Mouse (Mus musculus): ENCODE data around the gene Aen. TPM values are rescaled to one million over a fixed set of nuclear protein-coding genes. Genes with fewer than 3 reads are reported as not detected.
A peak's percentile ranks its signal among the peaks of the same experiment; 100 is the strongest.

Aen gene
- polyA plus RNA-seq, 1 experiment from 2014 or later, result 48.9 TPM

- H3K4me3 ChIP-seq (ENCODE audit: low read depth, low read length), result no peak overlapping the region
- H3K36me3 ChIP-seq (ENCODE audit: control insufficient read depth, insufficient read depth, low read length), result no peaks in the 10 kb centered on the region
- H3K4me2 ChIP-seq, result no peak overlapping the region
- no peak overlapping the region for H3K27ac ChIP-seq (ENCODE audit: low read depth, low read length)
- no peaks in the 10 kb centered on the region for H3K9me3 ChIP-seq (ENCODE audit: control insufficient read depth, low read length)
- no peaks in the 10 kb centered on the region for H3K27me3 ChIP-seq (ENCODE audit: control insufficient read depth, insufficient read depth, low read length)
- no peak for DNase-seq (ENCODE audit: low spot score, missing footprints)
- ATAC-seq (ENCODE audit: low FRiP score), result no peak
- no peaks in the 10 kb centered on the region for H3K4me1 ChIP-seq (ENCODE audit: control insufficient read depth, insufficient read depth, low read length)
- no peak overlapping the region for H3K9ac ChIP-seq (ENCODE audit: low read length)
- 72% methylated on average over 7 of the region's 7 CpGs for WGBS
Observed at GRCm38 (mm10) chr7:78922506-78922905, 26.9 kb downstream of the Aen start.

GRCm38 (mm10) chr7:78924300-78924699 lies 28.6 kb downstream of the Aen start:
- peak; percentile 30; the same call in 1 of the 2 replicates for ATAC-seq (ENCODE audit: low FRiP score)
- no peaks in the 10 kb centered on the region for H3K27me3 ChIP-seq (ENCODE audit: control insufficient read depth, insufficient read depth, low read length)

GRCm38 (mm10) chr7:78924796-78925195 lies 29.1 kb downstream of the Aen start:
- no peaks in the 10 kb centered on the region for H3K36me3 ChIP-seq (ENCODE audit: control insufficient read depth, insufficient read depth, low read length)
- no peak overlapping the region for H3K9ac ChIP-seq (ENCODE audit: low read length)
- H3K4me1 ChIP-seq (ENCODE audit: control insufficient read depth, insufficient read depth, low read length), result no peaks in the 10 kb centered on the region
- 60% methylated on average over 7 of the region's 7 CpGs for WGBS
- no peak overlapping the region for H3K27ac ChIP-seq (ENCODE audit: low read depth, low read length)
- H3K4me3 ChIP-seq (ENCODE audit: low read depth, low read length), result no peak overlapping the region
- no peaks in the 10 kb centered on the region for H3K27me3 ChIP-seq (ENCODE audit: control insufficient read depth, insufficient read depth, low read length)
- no peaks in the 10 kb centered on the region for H3K9me3 ChIP-seq (ENCODE audit: control insufficient read depth, low read length)
- DNase-seq (ENCODE audit: low spot score, missing footprints) (no peak), ATAC-seq (ENCODE audit: low FRiP score) (no peak)
- no peak overlapping the region for H3K4me2 ChIP-seq

More at GRCm38 (mm10) chr7:78924300-78924699, 28.6 kb downstream of the Aen start:
- Histone ChIP-seq H3K4me3 (ENCODE audit: low read depth, low read length) (no peak overlapping the region), H3K4me1 (ENCODE audit: control insufficient read depth, insufficient read depth, low read length) (no peaks in the 10 kb centered on the region), H3K4me2 (no peak overlapping the region), H3K27ac (ENCODE audit: low read depth, low read length) (no peak overlapping the region), H3K9ac (ENCODE audit: low read length) (no peak overlapping the region), H3K36me3 (ENCODE audit: control insufficient read depth, insufficient read depth, low read length) (no peaks in the 10 kb centered on the region), H3K9me3 (ENCODE audit: control insufficient read depth, low read length) (no peaks in the 10 kb centered on the region)
- 11% methylated on average over 6 of the region's 6 CpGs for WGBS
- peak; percentile 97 for DNase-seq (ENCODE audit: low spot score, missing footprints)

- Histone ChIP-seq H3K9me3 (ENCODE audit: control insufficient read depth, low read length) (no peaks in the 10 kb centered on the region), H3K36me3 (ENCODE audit: control insufficient read depth, insufficient read depth, low read length) (no peaks in the 10 kb centered on the region), H3K4me1 (ENCODE audit: control insufficient read depth, insufficient read depth, low read length) (no peaks in the 10 kb centered on the region), H3K27ac (ENCODE audit: low read depth, low read length) (no peak overlapping the region), H3K4me3 (ENCODE audit: low read depth, low read length) (no peak overlapping the region), H3K27me3 (ENCODE audit: control insufficient read depth, insufficient read depth, low read length) (no peaks in the 10 kb centered on the region), H3K4me2 (no peak overlapping the region), H3K9ac (ENCODE audit: low read length) (no peak overlapping the region)
- ATAC-seq (ENCODE audit: low FRiP score), result no peak
- 80% methylated on average over 7 of the region's 7 CpGs for WGBS
- no peak for DNase-seq (ENCODE audit: low spot score, missing footprints)
Observed at GRCm38 (mm10) chr7:78925680-78926079, 30.0 kb downstream of the Aen start.

GRCm38 (mm10) chr7:78926156-78926555 lies 30.5 kb downstream of the Aen start:
- Histone ChIP-seq H3K27ac (ENCODE audit: low read depth, low read length) (no peak overlapping the region), H3K27me3 (ENCODE audit: control insufficient read depth, insufficient read depth, low read length) (no peaks in the 10 kb centered on the region), H3K4me1 (ENCODE audit: control insufficient read depth, insufficient read depth, low read length) (no peaks in the 10 kb centered on the region), H3K4me2 (no peak overlapping the region), H3K9me3 (ENCODE audit: control insufficient read depth, low read length) (no peaks in the 10 kb centered on the region), H3K36me3 (ENCODE audit: control insufficient read depth, insufficient read depth, low read length) (no peaks in the 10 kb centered on the region), H3K9ac (ENCODE audit: low read length) (no peak overlapping the region), H3K4me3 (ENCODE audit: low read depth, low read length) (no peak overlapping the region)
- ATAC-seq (ENCODE audit: low FRiP score) (no peak), DNase-seq (ENCODE audit: low spot score, missing footprints) (no peak)
- 78% methylated on average over 9 of the region's 9 CpGs for WGBS

GRCm38 (mm10) chr7:78927266-78927665 lies 31.6 kb downstream of the Aen start:
- Histone ChIP-seq H3K27me3 (ENCODE audit: control insufficient read depth, insufficient read depth, low read length) (no peaks in the 10 kb centered on the region), H3K27ac (ENCODE audit: low read depth, low read length) (no peak overlapping the region), H3K4me2 (no peak overlapping the region), H3K9ac (ENCODE audit: low read length) (no peak overlapping the region), H3K4me3 (ENCODE audit: low read depth, low read length) (no peak overlapping the region), H3K36me3 (ENCODE audit: control insufficient read depth, insufficient read depth, low read length) (no peaks in the 10 kb centered on the region), H3K4me1 (ENCODE audit: control insufficient read depth, insufficient read depth, low read length) (no peaks in the 10 kb centered on the region), H3K9me3 (ENCODE audit: control insufficient read depth, low read length) (no peaks in the 10 kb centered on the region)
- DNase-seq (ENCODE audit: low spot score, missing footprints), result no peak
- ATAC-seq (ENCODE audit: low FRiP score), result no peak
- WGBS, result 81% methylated on average over 3 of the region's 3 CpGs

GRCm38 (mm10) chr7:78938957-78939602 lies 43.4 kb downstream of the Aen start:
- H3K27ac ChIP-seq (ENCODE audit: low read depth, low read length), result no peak overlapping the region
- DNase-seq (ENCODE audit: low spot score, missing footprints) (no peak), ATAC-seq (ENCODE audit: low FRiP score) (no peak)
- 65% methylated on average over 19 of the region's 19 CpGs for WGBS
- no peaks in the 10 kb centered on the region for H3K27me3 ChIP-seq (ENCODE audit: control insufficient read depth, insufficient read depth, low read length)
- no peak overlapping the region for H3K4me3 ChIP-seq (ENCODE audit: low read depth, low read length)
- no peaks in the 10 kb centered on the region for H3K4me1 ChIP-seq (ENCODE audit: control insufficient read depth, insufficient read depth, low read length)
- no peaks in the 10 kb centered on the region for H3K36me3 ChIP-seq (ENCODE audit: control insufficient read depth, insufficient read depth, low read length)
- no peaks in the 10 kb centered on the region for H3K9me3 ChIP-seq (ENCODE audit: control insufficient read depth, low read length)
- H3K9ac ChIP-seq (ENCODE audit: low read length), result no peak overlapping the region
- no peak overlapping the region for H3K4me2 ChIP-seq

- DNase-seq (ENCODE audit: low spot score, missing footprints), result no peak
- Histone ChIP-seq H3K9ac (ENCODE audit: low read length) (no peak overlapping the region), H3K27ac (ENCODE audit: low read depth, low read length) (no peak overlapping the region), H3K4me2 (no peak overlapping the region), H3K4me1 (ENCODE audit: control insufficient read depth, insufficient read depth, low read length) (no peaks in the 10 kb centered on the region), H3K36me3 (ENCODE audit: control insufficient read depth, insufficient read depth, low read length) (no peaks in the 10 kb centered on the region), H3K4me3 (ENCODE audit: low read depth, low read length) (no peak overlapping the region), H3K27me3 (ENCODE audit: control insufficient read depth, insufficient read depth, low read length) (no peaks in the 10 kb centered on the region), H3K9me3 (ENCODE audit: control insufficient read depth, low read length) (no peaks in the 10 kb centered on the region)
- 82% methylated on average over 3 of the region's 3 CpGs for WGBS
- no peak for ATAC-seq (ENCODE audit: low FRiP score)
Observed at GRCm38 (mm10) chr7:78940971-78941370, 45.3 kb downstream of the Aen start.

GRCm38 (mm10) chr7:78942544-78942943 lies 46.9 kb downstream of the Aen start:
- DNase-seq (ENCODE audit: low spot score, missing footprints) (no peak), ATAC-seq (ENCODE audit: low FRiP score) (no peak)
- H3K9me3 ChIP-seq (ENCODE audit: control insufficient read depth, low read length), result no peaks in the 10 kb centered on the region
- H3K4me1 ChIP-seq (ENCODE audit: control insufficient read depth, insufficient read depth, low read length), result no peaks in the 10 kb centered on the region
- no peaks in the 10 kb centered on the region for H3K27me3 ChIP-seq (ENCODE audit: control insufficient read depth, insufficient read depth, low read length)
- H3K27ac ChIP-seq (ENCODE audit: low read depth, low read length), result no peak overlapping the region
- no peak overlapping the region for H3K9ac ChIP-seq (ENCODE audit: low read length)
- WGBS, result 91% methylated on average over 2 of the region's 2 CpGs
- no peak overlapping the region for H3K4me2 ChIP-seq
- no peak overlapping the region for H3K4me3 ChIP-seq (ENCODE audit: low read depth, low read length)
- no peaks in the 10 kb centered on the region for H3K36me3 ChIP-seq (ENCODE audit: control insufficient read depth, insufficient read depth, low read length)
